Mouse (Mus musculus) E14TG2a.4 (cell line): ENCODE results near the gene Zfp326.
"Not testable (repeated sequence)": the region's sequence is repeated elsewhere in the genome, so short reads cannot be mapped to it uniquely, and the experiment has no call there.

Experiments
- CTCF ChIP-seq: conservative IDR thresholded peaks from 2 replicates; pipeline ENCODE4 v1.5.1; 2014; ENCODE audit warnings: low read length
- NANOG ChIP-seq: IDR thresholded peaks from 2 replicates; pipeline ENCODE4 v1.6.1; 2014; ENCODE audit warnings: borderline replicate concordance, low read length, mixed read lengths

DNA sequence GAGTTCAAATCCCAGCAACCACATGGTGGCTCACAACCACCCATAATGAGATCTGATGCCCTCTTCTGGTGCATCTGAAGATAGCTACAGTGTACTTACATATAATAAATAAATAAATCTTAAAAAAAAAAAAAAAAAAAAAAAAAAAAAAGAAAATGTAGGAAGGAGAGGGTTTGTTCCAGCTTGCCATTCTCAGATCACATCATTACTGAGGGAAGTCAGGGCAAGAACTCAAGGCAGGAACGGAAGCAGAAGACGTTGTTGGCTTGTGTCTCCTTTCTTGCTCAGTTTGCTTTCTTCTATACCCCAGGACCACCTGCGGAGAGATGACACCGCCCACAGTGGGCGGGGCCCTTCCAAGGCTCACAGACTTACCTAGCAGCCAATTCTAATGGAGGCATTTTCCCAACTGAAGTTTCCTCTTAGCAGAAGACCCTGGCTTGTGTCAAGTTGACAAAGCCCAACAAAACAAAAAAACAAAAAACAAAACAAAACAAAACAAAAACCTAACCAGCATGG lies 11.2 kb upstream of the Zfp326 start:
- not testable (repeated sequence) for TF ChIP-seq CTCF, NANOG
